ENCODE assay signal across 29 mouse cellular contexts in the genomic region with DNA sequence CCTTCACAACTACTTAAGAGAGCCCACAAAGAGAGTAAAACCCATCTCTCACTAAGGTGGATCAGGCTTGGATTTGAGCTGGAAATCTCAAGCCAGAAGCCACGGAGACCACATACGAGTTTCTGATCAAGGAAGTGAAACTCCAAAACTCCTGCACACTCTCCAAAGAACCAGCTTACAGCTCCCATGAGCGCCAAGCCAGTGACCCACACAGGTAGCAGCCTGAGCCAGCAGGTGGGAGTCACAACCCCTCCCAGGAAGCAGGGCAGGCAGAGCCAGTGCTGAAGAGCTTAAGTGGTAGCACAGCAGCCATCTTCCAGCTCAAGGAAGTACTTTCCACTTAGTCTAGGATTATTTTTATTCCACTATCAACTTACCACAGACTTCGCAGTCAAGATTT. TPM values are rescaled to one million over a fixed set of nuclear protein-coding genes. Genes with fewer than 3 reads are reported as not detected.
A peak's percentile ranks its signal among the peaks of the same experiment; 100 is the strongest.
DNase-seq lines count a peak whose midpoint lies in the region; ATAC-seq and TF ChIP-seq lines count a peak whose summit lies in the region.
"Had no signal": no experiment of that assay in that cellular context is flagged by ENCODE, and none has a peak within 500 bp of the region (broad histone marks: within the 10 kb centered on the region; RNA-seq: fewer than 3 reads in every experiment).

No protein-coding gene starts in this region.

- peak; percentile 63 for ATAC-seq in common myeloid progenitor, adult 5-6 weeks (replicated peaks; ENCODE audit: low read depth, poor library complexity, severe bottlenecking)
- 0 out of 2 replicates have a peak, but pooled peaks have one; percentile 22 for ATAC-seq in monocyte, adult 5-6 weeks (replicated peaks; ENCODE audit: insufficient number of reproducible peaks, low FRiP score, low TSS enrichment, poor library complexity, severe bottlenecking)
- ATAC-seq: activated CD4-positive, CD25-positive, alpha-beta regulatory T cell, adult 4 months; forebrain, postnatal 0 days; liver, postnatal 0 days; midbrain, embryonic 15.5 days had no signal

- intact Hi-C loops in left cerebral cortex, postnatal 25 days (cut with DNase I), result no loop called here

- no peak for TF ChIP-seq CTCF in CH12.LX (conservative IDR thresholded peaks at IDR 0.05 in 1 of 2, IDR thresholded peaks at IDR 0.05 in 1 of 2; ENCODE audit: low read depth in 2 of 2, low read length in 2 of 2)

- peak; percentile 83 for DNase-seq in heart, adult 11 months
- DNase-seq in heart, adult 18-20 months, result no peak
- no peak for DNase-seq in CH12.LX (ENCODE audit: extremely low read depth)
- DNase-seq in forebrain, embryonic 10.5 days (ENCODE audit: extremely low spot score, low spot score), result no peak
- DNase-seq in left cerebral cortex, postnatal 25 days (ENCODE audit: low spot score in 2 of 2), result no peak
- DNase-seq: adrenal gland, adult 2 months; adrenal gland, postnatal 36 days; cerebellum, adult 18-20 months; cerebellum, postnatal 10 days; forebrain, postnatal 0 days; gastrocnemius, postnatal 14 days; heart, postnatal 10 days; kidney, postnatal 14 days; layer of hippocampus, adult 9-11 months; liver, postnatal 0 days; right cerebral cortex, postnatal 25 days; spleen, adult 18-20 months had no signal

- WGBS in forebrain, embryonic 10.5 days, result 93% methylated on average over 4 of the region's 4 CpGs

- peaks cover 11 to 80% of the 10 kb centered on the region in 2 experiments for H3K4me1 ChIP-seq in CH12.LX (ENCODE audit: control insufficient read depth in 1 of 2, insufficient read depth in 2 of 2)
- H3K4me1 ChIP-seq in forebrain, embryonic 10.5 days, result peaks cover 27% of the 10 kb centered on the region

- TF ChIP-seq EP300 in CH12.LX (IDR thresholded peaks at IDR 0.05; ENCODE audit: low read length), result no peak

- dilution Hi-C loops in CH12.LX (cut with MboI; ENCODE audit: extremely low pct_ligation_motif_present, extremely low pct_unique_long_range_greater_than_20kb, low sequenced_read_pairs), result no loop called here

- H3K36me3 ChIP-seq in CH12.LX (replicated peaks in 1 of 2; ENCODE audit: control insufficient read depth in 1 of 2, insufficient read depth in 1 of 2, low read length in 1 of 2), result peaks cover 0 to 59% of the 10 kb centered on the region in 2 experiments
- H3K36me3 ChIP-seq in forebrain, embryonic 10.5 days (replicated peaks), result peaks cover 14% of the 10 kb centered on the region
- H3K36me3 ChIP-seq: forebrain, embryonic 12.5 days; hindbrain, embryonic 15.5 days; limb, embryonic 13.5 days; midbrain, embryonic 15.5 days had no signal

- no peak for TF ChIP-seq POLR2A in CH12.LX (IDR thresholded peaks at IDR 0.05; ENCODE audit: low read depth, low read length)

- H3K79me2 ChIP-seq in CH12.LX (replicated peaks; ENCODE audit: control insufficient read depth, extremely low read depth, insufficient read depth, poor library complexity, severe bottlenecking), result peaks cover 89% of the 10 kb centered on the region

- H3K4me3 ChIP-seq in CH12.LX (replicated peaks in 1 of 3; ENCODE audit: low read depth in 2 of 3, low read length in 2 of 3, poor library complexity in 1 of 3), result no peak overlapping the region
- H3K4me3 ChIP-seq in forebrain, embryonic 10.5 days, result no peak overlapping the region
- H3K4me3 ChIP-seq: erythroblast, embryonic 14.5 days; forebrain, embryonic 12.5 days; heart, embryonic 13.5 days; hindbrain, embryonic 15.5 days; limb, embryonic 13.5 days; midbrain, embryonic 10.5 days; midbrain, embryonic 15.5 days had no signal

- no peak overlapping the region for H3K27ac ChIP-seq in CH12.LX (ENCODE audit: insufficient read depth, low read depth)
- no peak overlapping the region for H3K27ac ChIP-seq in forebrain, embryonic 10.5 days
- H3K27ac ChIP-seq: forebrain, embryonic 12.5 days; heart, embryonic 13.5 days; hindbrain, embryonic 15.5 days; limb, embryonic 13.5 days; macrophage; midbrain, embryonic 10.5 days; midbrain, embryonic 15.5 days had no signal

- no peak overlapping the region for H3K9ac ChIP-seq in CH12.LX (ENCODE audit: insufficient read depth, low read depth)
- H3K9ac ChIP-seq: forebrain, embryonic 12.5 days; forebrain, postnatal 0 days; heart, embryonic 13.5 days; hindbrain, embryonic 15.5 days; limb, embryonic 13.5 days; liver, postnatal 0 days; midbrain, embryonic 15.5 days had no signal

- in situ Hi-C loops in CH12.LX (cut with MboI; ENCODE audit: low pct_ligation_motif_present, low pct_unique_long_range_greater_than_20kb, low sequenced_read_pairs), result no loop called here

- no peak overlapping the region for H3K4me2 ChIP-seq in CH12.LX (ENCODE audit: insufficient read depth, low read depth, poor library complexity, severe bottlenecking)
- H3K4me2 ChIP-seq: forebrain, embryonic 12.5 days; heart, embryonic 13.5 days; hindbrain, embryonic 15.5 days; limb, embryonic 13.5 days; liver, embryonic 11.5 days; midbrain, embryonic 15.5 days had no signal

- TF ChIP-seq RAD21 in CH12.LX (IDR thresholded peaks at IDR 0.05; ENCODE audit: low read depth, low read length), result no peak

- no peaks in the 10 kb centered on the region for H3K9me3 ChIP-seq in CH12.LX (replicated peaks; ENCODE audit: low read length)
- H3K9me3 ChIP-seq in forebrain, embryonic 10.5 days, result no peaks in the 10 kb centered on the region
- H3K9me3 ChIP-seq: forebrain, embryonic 12.5 days; heart, embryonic 13.5 days; hindbrain, embryonic 15.5 days; limb, embryonic 13.5 days; midbrain, embryonic 10.5 days; midbrain, embryonic 15.5 days had no signal

- H3K27me3 ChIP-seq in CH12.LX (replicated peaks), result no peaks in the 10 kb centered on the region
- no peaks in the 10 kb centered on the region for H3K27me3 ChIP-seq in forebrain, embryonic 10.5 days (ENCODE audit: poor library complexity, severe bottlenecking)
- H3K27me3 ChIP-seq: forebrain, embryonic 12.5 days; heart, embryonic 13.5 days; hindbrain, embryonic 15.5 days; limb, embryonic 13.5 days; midbrain, embryonic 15.5 days had no signal

TF ChIP-seq in CH12.LX, 34 proteins besides CTCF, POLR2A, EP300 and RAD21:
- no peak for TF ChIP-seq ZMIZ1 (IDR thresholded peaks at IDR 0.05; ENCODE audit: low read depth, low read length)
- TF ChIP-seq IRF4 (IDR thresholded peaks at IDR 0.05; ENCODE audit: low read depth, low read length), result peak; percentile 29; the same call in 1 of the 2 replicates
TF ChIP-seq in CH12.LX: peak in this region for 1.

RNA-seq across cellular contexts. Expression of a gene that starts 13.0 kb away (rescaled TPM):
- total RNA-seq in heart, adult 18-20 months (2021), result 100 to 1,000 TPM; 102 to 104 TPM
- 82.6 and 83.2 TPM in 2 replicates for total RNA-seq in CH12.LX (2012; rRNA removed)
- 70.0 and 74.9 TPM in 2 replicates for total RNA-seq in CH12.LX (2014; rRNA removed)
- 116 and 122 TPM in 2 replicates for polyA plus RNA-seq in CH12.LX (2012; ENCODE audit: insufficient read length, low read depth)
- 126 and 134 TPM in 2 replicates for total RNA-seq in common myeloid progenitor, adult 5-6 weeks (2017)
- total RNA-seq in monocyte, adult 5-6 weeks (2017), result 69.3 to 102 TPM (median 72.9 TPM) in 3 replicates
- 13.7 and 14.5 TPM in 2 replicates for polyA plus RNA-seq in forebrain, embryonic 10.5 days (2016; fragmentation: Nextera tagmentation; extraction: Ambion mirVana)
- 100 to 1,000 TPM; 117 to 123 TPM for total RNA-seq in left cerebral cortex, postnatal 25 days (2021)
